Mouse (Mus musculus) macrophage (primary cell): ENCODE data around the gene Umad1. TPM values are rescaled to one million over a fixed set of nuclear protein-coding genes. Genes with fewer than 3 reads are reported as not detected.
A peak's percentile ranks its signal among the peaks of the same experiment; 100 is the strongest.

Source experiments
- H3K27ac ChIP-seq: fragments of 350-480 bp; formaldehyde crosslinking; 2 replicates; pipeline ENCODE4 v1.9.0; 2021
- H3K36me3 ChIP-seq: fragments of 350-480 bp; formaldehyde crosslinking; 2 replicates; pipeline ENCODE4 v1.9.0; 2021; ENCODE audit errors: inconsistent target
- H3K4me3 ChIP-seq: fragments of 350-480 bp; formaldehyde crosslinking; 2 replicates; pipeline ENCODE4 v1.9.0; 2021; ENCODE audit errors: inconsistent target
- H3K79me2 ChIP-seq: fragments of 350-480 bp; formaldehyde crosslinking; 2 replicates; pipeline ENCODE4 v1.9.0; 2021; ENCODE audit errors: inconsistent target
- WGBS: methylation state at CpG from one replicate; pipeline ENCODE4 v1.1.7; 2026; ENCODE audit warnings: inconsistent platforms; ENCODE audit not compliant: missing documents; 5-methylcytosine and 5-hydroxymethylcytosine counted together
- polyA plus RNA-seq: library from polyadenylated mRNA; stranded (reverse); fragments of 250-400 nt; gene quantifications from 3 replicates; pipeline ENCODE4 v1.2.4, GENCODE M21; 2018; ENCODE audit warnings: inconsistent platforms

Umad1 gene
- polyA plus RNA-seq, 1 experiment from 2014 or later: 11.1 TPM

DNA sequence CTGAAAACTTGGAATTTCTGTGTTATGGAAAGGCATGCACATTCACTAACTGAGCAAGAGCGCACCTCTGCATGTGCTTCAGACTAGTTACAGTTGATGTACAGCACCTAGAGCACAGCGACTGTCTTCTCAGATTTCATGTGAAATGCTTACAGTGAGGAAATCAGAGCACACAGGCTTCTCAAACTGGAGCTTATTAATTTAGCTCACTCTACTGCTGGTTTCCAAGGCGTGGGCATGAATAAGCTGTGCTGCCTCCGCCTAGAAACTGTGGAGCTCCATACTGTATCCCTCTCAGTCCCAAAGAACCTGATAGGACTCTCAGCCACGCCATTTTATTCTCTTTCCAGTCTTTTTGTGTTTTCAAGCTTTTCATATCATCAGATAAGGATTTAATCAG, 144.0 kb downstream of the Umad1 start:
- 96% methylated on average over 5 of the region's 5 CpGs for WGBS
- no peak overlapping the region for H3K4me3 ChIP-seq
- no peak overlapping the region for H3K27ac ChIP-seq
- no peaks in the 10 kb centered on the region for H3K79me2 ChIP-seq
- H3K36me3 ChIP-seq: no peaks in the 10 kb centered on the region

DNA sequence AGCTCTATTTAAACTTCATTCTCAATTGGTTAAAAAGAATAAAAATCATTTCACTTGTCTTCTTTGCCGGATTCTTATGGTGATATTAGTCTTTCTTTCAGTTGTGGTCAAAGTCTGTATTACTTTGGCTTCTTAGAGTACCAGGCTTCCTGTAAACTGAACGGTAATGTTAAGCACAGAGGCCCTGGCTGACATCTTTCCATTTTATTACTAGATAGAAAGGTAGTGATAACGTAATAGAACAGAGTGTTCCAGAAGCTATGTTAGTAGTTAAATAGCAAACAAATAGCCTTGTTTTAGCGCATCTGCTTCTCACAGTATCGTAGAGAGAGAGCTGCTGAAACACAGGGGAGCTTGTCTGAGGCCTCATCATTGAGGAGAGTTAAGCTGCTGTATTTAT, 146.8 kb downstream of the Umad1 start:
- 96% methylated on average over 5 of the region's 5 CpGs for WGBS
- Histone ChIP-seq H3K79me2 (no peaks in the 10 kb centered on the region), H3K4me3 (no peak overlapping the region), H3K36me3 (no peaks in the 10 kb centered on the region), H3K27ac (no peak overlapping the region)

DNA sequence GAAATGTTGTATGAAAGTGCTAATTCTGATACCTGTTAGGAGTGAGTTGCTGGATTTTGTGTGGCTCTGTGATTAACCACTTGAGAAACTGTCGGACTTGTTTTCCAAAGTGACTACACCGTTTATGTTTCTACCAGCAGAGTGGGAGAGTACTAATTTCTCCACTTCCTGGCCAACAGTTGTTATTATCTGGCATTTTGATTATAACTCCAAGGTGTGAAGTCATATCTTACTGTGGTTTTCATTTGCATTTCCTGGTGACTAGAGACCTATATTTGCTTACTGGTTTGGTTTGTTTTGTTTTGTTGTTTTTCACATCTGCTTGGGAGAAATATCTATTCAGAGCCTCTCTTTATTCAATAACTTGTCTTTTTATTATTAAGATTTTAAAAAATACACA, 149.2 kb downstream of the Umad1 start:
- H3K36me3 ChIP-seq: no peaks in the 10 kb centered on the region
- no peak overlapping the region for H3K4me3 ChIP-seq
- WGBS: 88% methylated on average over 2 of the region's 2 CpGs
- H3K79me2 ChIP-seq: no peaks in the 10 kb centered on the region
- H3K27ac ChIP-seq: no peak overlapping the region

DNA sequence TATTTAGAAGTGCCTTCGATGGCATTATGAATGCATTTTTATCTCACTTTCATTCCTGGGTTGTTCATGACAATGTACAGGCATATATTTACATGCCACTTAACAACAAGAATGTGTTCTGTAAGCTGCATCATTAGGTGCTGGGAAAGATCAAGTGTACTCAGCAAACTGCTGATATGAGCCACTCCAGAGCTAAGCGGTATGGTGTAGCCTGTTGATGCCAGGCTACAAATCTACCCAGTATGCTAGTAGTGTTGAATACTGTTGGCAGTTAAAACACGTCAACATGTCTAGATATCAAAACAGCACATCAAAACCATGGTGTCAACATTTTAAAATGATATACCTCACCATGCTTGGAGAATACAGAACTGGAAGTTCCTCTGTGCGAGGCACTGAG, 150.8 kb downstream of the Umad1 start:
- Histone ChIP-seq H3K36me3 (no peaks in the 10 kb centered on the region), H3K4me3 (no peak overlapping the region), H3K27ac (no peak overlapping the region), H3K79me2 (no peaks in the 10 kb centered on the region)
- 94% methylated on average over 4 of the region's 4 CpGs for WGBS

- H3K4me3 ChIP-seq: no peak overlapping the region
- peak overlapping the region; percentile 65 for H3K27ac ChIP-seq
- WGBS: 75% methylated on average over 9 of the region's 10 CpGs
- no peaks in the 10 kb centered on the region for H3K36me3 ChIP-seq
- no peaks in the 10 kb centered on the region for H3K79me2 ChIP-seq
These were observed 153.9 kb downstream of the Umad1 start for GRCm38 (mm10) chr6:8412845-8413598.

- no peaks in the 10 kb centered on the region for H3K79me2 ChIP-seq
- over 99% methylated on average over 9 of the region's 9 CpGs for WGBS
- no peak overlapping the region for H3K27ac ChIP-seq
- no peak overlapping the region for H3K4me3 ChIP-seq
- H3K36me3 ChIP-seq: no peaks in the 10 kb centered on the region
These were observed 154.9 kb downstream of the Umad1 start for GRCm38 (mm10) chr6:8414020-8414419.

- H3K79me2 ChIP-seq: no peaks in the 10 kb centered on the region
- WGBS: 94% methylated on average over 5 of the region's 5 CpGs
- no peak overlapping the region for H3K27ac ChIP-seq
- H3K36me3 ChIP-seq: no peaks in the 10 kb centered on the region
- H3K4me3 ChIP-seq: no peak overlapping the region
These were observed 156.7 kb downstream of the Umad1 start for GRCm38 (mm10) chr6:8415823-8416222.

DNA sequence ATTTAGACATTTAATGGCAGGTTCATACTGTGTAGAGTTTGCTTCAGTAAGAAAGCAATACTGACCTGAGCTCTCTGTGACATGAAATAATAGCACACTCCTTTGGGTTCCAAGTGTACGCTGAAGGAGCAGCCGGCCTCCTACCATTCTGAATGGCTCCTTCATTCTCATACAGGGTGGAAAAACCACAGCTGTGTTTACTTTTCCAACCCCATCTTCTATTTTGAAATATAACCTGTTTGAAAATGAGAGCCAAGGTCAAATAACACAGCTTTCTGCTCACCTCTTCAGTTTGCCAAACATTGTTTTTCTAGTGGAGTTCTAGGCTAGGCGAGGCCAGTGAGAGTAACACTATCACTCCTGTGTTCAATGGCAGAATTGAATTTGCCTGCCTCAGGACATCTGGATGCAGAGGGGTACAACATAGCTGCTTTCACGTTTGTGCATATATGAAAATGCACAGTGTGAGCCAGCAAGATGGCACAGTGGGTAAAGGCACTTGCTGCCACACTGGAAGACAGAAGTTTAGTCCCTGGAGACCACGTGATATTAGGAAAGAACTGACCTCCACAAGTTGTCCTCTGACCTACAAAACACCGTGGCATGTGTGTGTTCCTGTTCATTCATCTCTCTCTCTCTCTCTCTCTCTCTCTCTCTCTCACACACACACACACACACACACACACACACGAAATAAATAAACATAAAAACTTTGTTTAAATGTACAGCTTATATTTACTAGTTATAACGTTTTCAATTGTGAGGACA, 157.9 kb downstream of the Umad1 start:
- 88% methylated on average over 8 of the region's 8 CpGs for WGBS
- no peak overlapping the region for H3K4me3 ChIP-seq
- H3K36me3 ChIP-seq: no peaks in the 10 kb centered on the region
- H3K79me2 ChIP-seq: no peaks in the 10 kb centered on the region
- H3K27ac ChIP-seq: no peak overlapping the region

DNA sequence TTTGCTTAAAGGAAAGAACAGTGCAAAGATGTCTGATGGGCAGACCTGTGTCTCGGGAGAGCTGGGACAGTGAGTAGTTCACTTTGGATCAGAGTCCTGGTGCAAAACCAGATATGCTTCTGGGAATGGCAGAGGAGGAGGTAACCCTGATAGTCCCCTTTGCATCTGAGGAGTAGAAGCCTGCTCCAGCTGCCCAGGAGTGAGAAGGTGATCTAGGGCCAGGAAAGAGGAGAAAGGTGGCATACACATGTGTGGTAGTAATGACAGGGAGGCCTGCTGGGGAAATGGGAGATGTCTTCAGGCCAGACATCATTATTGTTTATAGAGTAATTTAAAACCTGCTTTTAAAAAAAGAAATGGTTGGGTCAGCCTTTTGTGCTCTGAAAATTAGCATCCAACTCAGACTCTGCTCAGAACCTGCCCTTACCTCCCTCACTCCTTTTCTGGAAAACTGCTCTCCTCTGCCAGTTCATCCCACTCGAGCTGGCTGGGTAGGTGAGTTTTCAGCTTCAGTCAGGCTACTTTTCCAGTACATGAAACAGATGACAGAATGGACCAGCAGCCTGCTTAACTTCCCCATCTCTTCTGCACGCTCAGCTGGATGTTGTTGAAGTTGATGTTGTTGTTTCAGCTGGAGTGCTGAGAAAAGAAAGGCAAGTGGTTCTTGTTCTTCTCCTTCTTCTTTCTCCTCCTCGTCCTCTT, 160.5 kb downstream of the Umad1 start:
- H3K4me3 ChIP-seq: no peak overlapping the region
- 57% methylated on average over 4 of the region's 4 CpGs for WGBS
- no peaks in the 10 kb centered on the region for H3K79me2 ChIP-seq
- H3K27ac ChIP-seq: peak overlapping the region; percentile 80
- no peaks in the 10 kb centered on the region for H3K36me3 ChIP-seq

DNA sequence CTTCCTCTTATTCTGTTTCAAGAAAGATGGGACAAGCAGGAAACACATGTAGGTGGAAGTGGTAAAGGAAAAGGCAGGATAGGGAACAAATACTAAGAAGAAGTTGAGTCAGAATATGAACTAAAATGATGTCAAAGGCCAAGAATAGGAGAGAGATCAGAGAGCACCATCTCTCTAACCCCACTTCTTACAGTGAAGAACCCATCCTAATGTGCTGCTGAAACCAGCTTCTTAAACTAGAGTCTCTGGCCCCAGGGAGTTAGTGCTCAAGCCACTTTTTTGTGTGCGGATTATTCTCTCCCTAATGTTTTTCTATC, 161.1 kb downstream of the Umad1 start:
- Histone ChIP-seq H3K36me3 (no peaks in the 10 kb centered on the region), H3K79me2 (no peaks in the 10 kb centered on the region), H3K27ac (peak overlapping the region; percentile 80), H3K4me3 (no peak overlapping the region)
- WGBS: 100% methylated on average over 1 of the region's 1 CpGs

DNA sequence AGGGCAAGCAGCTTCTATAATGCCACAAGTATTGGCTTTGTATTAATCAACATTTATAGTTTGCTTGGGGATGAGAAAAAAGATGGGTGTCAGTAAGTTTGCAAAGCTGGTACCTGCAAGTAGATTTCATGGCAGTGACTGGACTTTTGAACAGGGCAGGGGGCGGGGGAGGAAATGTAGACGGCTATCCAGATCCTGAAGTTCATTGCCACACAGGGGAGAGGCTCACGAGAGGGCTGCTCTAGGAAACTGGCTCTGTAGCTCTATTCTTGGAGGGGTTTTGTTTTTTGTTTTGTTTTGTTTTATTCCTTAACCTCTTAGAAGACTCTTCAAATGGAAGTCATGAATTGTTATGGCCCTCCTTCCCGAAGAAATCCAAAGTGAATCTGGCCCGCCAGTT, 162.3 kb downstream of the Umad1 start:
- H3K27ac ChIP-seq: peak overlapping the region; percentile 80; the same call in 1 of the 2 replicates
- 93% methylated on average over 5 of the region's 5 CpGs for WGBS

GRCm38 (mm10) chr6:8421959-8422581, 163.0 kb downstream of the Umad1 start:
- 90% methylated on average over 10 of the region's 10 CpGs for WGBS
- H3K36me3 ChIP-seq: no peaks in the 10 kb centered on the region
- H3K27ac ChIP-seq: no peak overlapping the region
- H3K4me3 ChIP-seq: no peak overlapping the region
- no peaks in the 10 kb centered on the region for H3K79me2 ChIP-seq

More for the DNA sequence above, 162.3 kb downstream of the Umad1 start:
- Histone ChIP-seq H3K4me3 (no peak overlapping the region), H3K36me3 (no peaks in the 10 kb centered on the region), H3K79me2 (no peaks in the 10 kb centered on the region)

GRCm38 (mm10) chr6:8423142-8423541, 164.1 kb downstream of the Umad1 start:
- WGBS: 90% methylated on average over 2 of the region's 2 CpGs
- Histone ChIP-seq H3K27ac (no peak overlapping the region), H3K4me3 (no peak overlapping the region), H3K79me2 (no peaks in the 10 kb centered on the region), H3K36me3 (no peaks in the 10 kb centered on the region)

GRCm38 (mm10) chr6:8427692-8428091, 168.6 kb downstream of the Umad1 start:
- Histone ChIP-seq H3K27ac (peak overlapping the region; percentile 21; the same call in 1 of the 2 replicates), H3K79me2 (no peaks in the 10 kb centered on the region)
- WGBS: 36% methylated on average over 5 of the region's 5 CpGs

More at GRCm38 (mm10) chr6:8427692-8428091, 168.6 kb downstream of the Umad1 start:
- no peaks in the 10 kb centered on the region for H3K36me3 ChIP-seq
- no peak overlapping the region for H3K4me3 ChIP-seq
